Mouse (Mus musculus) neural tube, embryonic 11.5 days (tissue): ENCODE measurements around the gene Pole3. TPM values are rescaled to one million over a fixed set of nuclear protein-coding genes. Genes with fewer than 3 reads are reported as not detected.

Experiments used
- ATAC-seq: fragments of 200-750 bp; cut with Nextera tagmentation; 2 replicates; pipeline ENCODE4 v1.8.0; 2017; ENCODE audit warnings: moderate number of reproducible peaks, mild to moderate bottlenecking, moderate TSS enrichment, moderate library complexity; ENCODE audit not compliant: insufficient read depth, low FRiP score, low TSS enrichment
- DNase-seq: peaks from one replicate; pipeline ENCODE4 v3.0.0-alpha.2; 2015; ENCODE audit warnings: low spot score
- H3K27ac ChIP-seq: fragments of 300-500 bp; sonication (generic); 2 replicates; pipeline ENCODE4 v1.5.1; 2014; ENCODE audit warnings: low read depth, mild to moderate bottlenecking, low read length
- H3K27me3 ChIP-seq: fragments of 300-500 bp; sonication (generic); 2 replicates; pipeline ENCODE4 v1.6.1; 2014; ENCODE audit warnings: mild to moderate bottlenecking, low read length, mixed read lengths; ENCODE audit not compliant: control insufficient read depth, insufficient read depth
- H3K36me3 ChIP-seq: fragments of 300-500 bp; sonication (generic); 2 replicates; pipeline ENCODE4 v1.6.1; 2014; ENCODE audit warnings: mild to moderate bottlenecking, low read length, moderate library complexity, mixed read lengths; ENCODE audit not compliant: control insufficient read depth, insufficient read depth
- H3K4me1 ChIP-seq: fragments of 300-500 bp; sonication (generic); 2 replicates; pipeline ENCODE4 v1.6.1; 2014; ENCODE audit warnings: low read length, mixed read lengths; ENCODE audit not compliant: control insufficient read depth, insufficient read depth
- H3K4me2 ChIP-seq: fragments of 300-500 bp; sonication (generic); 2 replicates; pipeline ENCODE4 v1.6.1; 2014; ENCODE audit warnings: low read depth, mild to moderate bottlenecking, moderate library complexity
- H3K4me3 ChIP-seq: fragments of 300-500 bp; sonication (generic); 2 replicates; pipeline ENCODE4 v1.5.1; 2014; ENCODE audit warnings: low read depth, low read length
- H3K9ac ChIP-seq: fragments of 300-500 bp; sonication (generic); 2 replicates; pipeline ENCODE4 v1.6.1; 2014; ENCODE audit warnings: mild to moderate bottlenecking, low read length
- H3K9me3 ChIP-seq: fragments of 300-500 bp; sonication (generic); 2 replicates; pipeline ENCODE4 v1.6.1; 2016; ENCODE audit warnings: low read length; ENCODE audit not compliant: control insufficient read depth
- WGBS: fragments of 180-500 bp; shearing (Covaris S2); extraction: QIAGEN DNeasy Blood & Tissue Kit; methylation state at CpG from one replicate; pipeline ENCODE4 v1.1.7; 2014; 5-methylcytosine and 5-hydroxymethylcytosine counted together
- polyA plus RNA-seq: library from polyadenylated mRNA; unstranded; fragments of >200 nt; fragmentation: Nextera tagmentation; extraction: Ambion mirVana; gene quantifications from 2 replicates; pipeline ENCODE4 v1.2.1, GENCODE M21; 2014

Gene Pole3
- polyA plus RNA-seq, 1 experiment from 2014 or later, result 108 TPM

DNA sequence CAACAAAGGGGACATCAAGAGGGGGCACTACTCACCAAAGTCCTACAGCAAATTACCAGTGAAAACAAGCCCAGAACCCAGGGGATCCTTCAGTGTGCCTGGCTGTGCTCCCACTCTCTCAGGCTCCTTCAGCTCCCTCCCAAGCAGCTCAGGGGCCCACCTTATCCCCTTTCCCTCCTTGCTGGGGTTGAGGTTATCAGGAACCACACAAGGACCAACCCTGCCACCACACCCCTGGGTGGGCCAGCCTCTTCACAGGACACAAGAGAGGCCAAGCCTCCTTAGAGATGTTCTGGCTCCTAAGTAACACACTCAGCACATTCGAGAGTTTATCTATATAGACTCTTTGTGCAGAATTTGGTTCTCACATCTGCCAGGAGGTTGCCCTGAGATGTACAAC is 8.3 kb downstream of the Pole3 start:
- no peak overlapping the region for H3K4me3 ChIP-seq
- ATAC-seq (no peak), DNase-seq (no peak)
- peaks cover 4% of the 10 kb centered on the region for H3K36me3 ChIP-seq
- H3K27me3 ChIP-seq, result no peaks in the 10 kb centered on the region
- peaks cover 12% of the 10 kb centered on the region for H3K4me1 ChIP-seq
- no peaks in the 10 kb centered on the region for H3K9me3 ChIP-seq
- 0 out of 2 replicates have a peak overlapping the region, but pooled peaks have one; percentile 27 for H3K27ac ChIP-seq
- H3K4me2 ChIP-seq, result no peak overlapping the region
- 76% methylated on average over 1 of the region's 1 CpGs for WGBS
- H3K9ac ChIP-seq, result no peak overlapping the region

DNA sequence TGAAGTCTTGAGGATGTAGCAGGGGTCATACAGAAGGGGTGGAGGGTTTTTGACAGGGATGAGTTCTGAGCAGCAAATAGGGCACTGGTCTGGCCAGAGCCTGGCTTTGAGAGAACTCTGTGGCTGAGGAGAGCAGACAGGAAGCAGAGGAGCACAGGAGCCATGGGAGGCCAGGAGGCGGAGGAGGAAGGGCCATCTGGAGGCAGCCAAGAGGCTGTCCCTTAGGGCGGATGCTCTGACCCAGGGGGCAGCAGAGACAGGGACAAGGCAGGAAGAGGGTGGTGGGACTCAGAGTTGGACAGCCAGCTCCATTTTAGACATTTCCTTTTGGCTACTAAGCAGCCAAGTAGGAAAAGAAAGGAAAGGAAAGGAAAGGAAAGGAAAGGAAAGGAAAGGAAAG is 8.8 kb downstream of the Pole3 start:
- H3K27ac ChIP-seq, result no peak overlapping the region
- H3K9me3 ChIP-seq, result no peaks in the 10 kb centered on the region
- no peak for DNase-seq
- WGBS, result 37% methylated on average over 2 of the region's 2 CpGs
- H3K9ac ChIP-seq, result no peak overlapping the region
- no peak overlapping the region for H3K4me2 ChIP-seq
- H3K4me1 ChIP-seq, result peaks cover 12% of the 10 kb centered on the region
- H3K36me3 ChIP-seq, result peaks cover 9% of the 10 kb centered on the region
- no peaks in the 10 kb centered on the region for H3K27me3 ChIP-seq
- ATAC-seq, result no peak
- H3K4me3 ChIP-seq, result no peak overlapping the region

DNA sequence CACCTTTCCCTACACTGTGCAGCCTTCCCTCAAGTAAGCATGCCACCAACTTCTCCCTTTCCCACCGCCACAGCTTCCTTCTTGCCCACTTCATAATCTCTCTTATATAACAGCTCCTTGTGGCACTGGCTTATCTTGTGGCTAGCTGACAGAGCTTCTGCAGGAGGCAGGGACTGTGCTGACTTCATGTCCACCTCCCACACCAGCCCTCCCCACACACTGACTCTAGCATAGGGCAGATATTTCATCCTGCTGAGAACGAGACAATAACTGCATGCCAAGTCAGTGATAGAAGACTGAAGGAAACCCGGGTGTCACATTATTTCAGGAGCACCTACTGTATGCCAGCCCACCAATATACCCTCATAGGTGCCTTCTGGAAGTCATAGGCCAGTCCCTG is 9.4 kb downstream of the Pole3 start:
- ATAC-seq (no peak), DNase-seq (no peak)
- no peak overlapping the region; the same call in 1 of the 2 replicates for H3K9ac ChIP-seq
- no peak overlapping the region for H3K4me2 ChIP-seq
- H3K36me3 ChIP-seq, result peaks cover 9% of the 10 kb centered on the region
- no peaks in the 10 kb centered on the region for H3K27me3 ChIP-seq
- no peak overlapping the region for H3K4me3 ChIP-seq
- peaks cover 12% of the 10 kb centered on the region for H3K4me1 ChIP-seq
- no peaks in the 10 kb centered on the region for H3K9me3 ChIP-seq
- no peak overlapping the region for H3K27ac ChIP-seq
- WGBS, result 84% methylated on average over 3 of the region's 3 CpGs

DNA sequence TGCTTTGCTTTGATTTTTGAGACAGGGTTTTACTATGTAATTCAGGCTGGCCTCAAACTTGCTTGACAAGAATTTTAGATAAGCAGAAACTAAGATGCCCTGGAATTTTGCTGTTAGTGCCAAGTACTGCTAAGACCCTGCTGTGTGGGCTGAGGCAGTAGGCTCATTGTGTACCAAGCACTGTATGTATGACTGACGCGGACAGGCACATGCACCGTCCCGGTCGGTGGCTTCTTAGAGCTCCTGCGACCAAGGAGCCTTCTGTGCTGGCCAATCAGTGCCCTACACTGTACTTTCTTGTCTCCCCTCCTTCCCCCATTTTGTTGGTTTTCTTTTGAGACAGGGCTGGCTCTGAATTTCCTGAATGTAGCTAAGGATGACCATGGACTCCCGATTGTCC is 9.9 kb downstream of the Pole3 start:
- no peaks in the 10 kb centered on the region for H3K9me3 ChIP-seq
- H3K4me1 ChIP-seq, result peaks cover 12% of the 10 kb centered on the region
- no peak overlapping the region for H3K27ac ChIP-seq
- H3K9ac ChIP-seq, result no peak overlapping the region
- H3K27me3 ChIP-seq, result no peaks in the 10 kb centered on the region
- DNase-seq, result no peak
- no peak overlapping the region for H3K4me3 ChIP-seq
- 87% methylated on average over 7 of the region's 7 CpGs for WGBS
- no peak overlapping the region for H3K4me2 ChIP-seq
- peaks cover 9% of the 10 kb centered on the region for H3K36me3 ChIP-seq
- ATAC-seq, result no peak

GRCm38 (mm10) chr4:62513998-62514506 is 10.8 kb downstream of the Pole3 start:
- no peaks in the 10 kb centered on the region for H3K9me3 ChIP-seq
- no peak for ATAC-seq
- peaks cover 12% of the 10 kb centered on the region for H3K36me3 ChIP-seq
- no peak overlapping the region for H3K4me3 ChIP-seq
- DNase-seq, result no peak
- no peaks in the 10 kb centered on the region for H3K27me3 ChIP-seq
- no peak overlapping the region for H3K9ac ChIP-seq
- H3K4me2 ChIP-seq, result no peak overlapping the region
- no peak overlapping the region for H3K27ac ChIP-seq
- H3K4me1 ChIP-seq, result peaks cover 9% of the 10 kb centered on the region
- 60% methylated on average over 11 of the region's 11 CpGs for WGBS

- Histone ChIP-seq H3K36me3 (peaks cover 16% of the 10 kb centered on the region), H3K27me3 (no peaks in the 10 kb centered on the region), H3K4me2 (no peak overlapping the region), H3K4me3 (no peak overlapping the region), H3K27ac (no peak overlapping the region), H3K9ac (no peak overlapping the region), H3K4me1 (no peaks in the 10 kb centered on the region), H3K9me3 (no peaks in the 10 kb centered on the region)
- WGBS, result 91% methylated on average over 11 of the region's 11 CpGs
- no peak for DNase-seq
- ATAC-seq, result no peak
These were observed 14.9 kb downstream of the Pole3 start for GRCm38 (mm10) chr4:62509946-62510345.

DNA sequence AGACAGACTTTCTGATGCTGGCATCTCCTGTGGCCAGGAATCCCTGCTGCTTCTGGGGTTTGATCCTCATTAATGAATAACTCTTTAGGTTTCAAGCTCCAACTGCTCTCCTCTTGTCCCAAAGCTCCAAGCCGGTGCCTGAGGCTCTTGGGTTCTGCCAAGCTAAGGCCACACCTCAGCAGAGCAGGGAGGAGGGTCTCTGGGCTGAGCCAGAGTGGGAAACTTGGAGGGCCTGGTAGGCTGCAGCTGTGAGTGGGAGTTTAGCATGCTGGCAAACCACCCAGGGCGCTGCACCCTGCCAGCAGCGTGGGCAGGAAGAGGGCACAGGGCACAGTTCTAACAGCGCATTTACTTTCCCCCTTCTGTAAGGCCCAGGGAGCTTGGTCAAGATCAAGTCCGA is 16.0 kb downstream of the Pole3 start:
- Histone ChIP-seq H3K27ac (no peak overlapping the region), H3K4me3 (no peak overlapping the region), H3K36me3 (peaks cover 16% of the 10 kb centered on the region), H3K27me3 (no peaks in the 10 kb centered on the region), H3K4me1 (no peaks in the 10 kb centered on the region), H3K4me2 (no peak overlapping the region), H3K9me3 (no peaks in the 10 kb centered on the region), H3K9ac (no peak overlapping the region)
- ATAC-seq (no peak), DNase-seq (no peak)
- WGBS, result 91% methylated on average over 5 of the region's 5 CpGs

GRCm38 (mm10) chr4:62506798-62507197 is 18.1 kb downstream of the Pole3 start:
- no peaks in the 10 kb centered on the region for H3K4me1 ChIP-seq
- DNase-seq, result no peak
- WGBS, result 68% methylated on average over 2 of the region's 2 CpGs
- no peak for ATAC-seq
- H3K9me3 ChIP-seq, result no peaks in the 10 kb centered on the region
- no peak overlapping the region for H3K4me3 ChIP-seq
- H3K27ac ChIP-seq, result no peak overlapping the region
- H3K27me3 ChIP-seq, result no peaks in the 10 kb centered on the region
- H3K4me2 ChIP-seq, result no peak overlapping the region
- H3K36me3 ChIP-seq, result peaks cover 13% of the 10 kb centered on the region
- H3K9ac ChIP-seq, result no peak overlapping the region

- Histone ChIP-seq H3K27me3 (no peaks in the 10 kb centered on the region), H3K9ac (no peak overlapping the region), H3K4me2 (no peak overlapping the region), H3K27ac (no peak overlapping the region), H3K4me1 (peaks cover 3% of the 10 kb centered on the region; the same call in 1 of the 2 replicates), H3K36me3 (peaks cover 7% of the 10 kb centered on the region; the same call in 1 of the 2 replicates), H3K9me3 (no peaks in the 10 kb centered on the region), H3K4me3 (no peak overlapping the region)
- WGBS, result 75% methylated on average over 3 of the region's 3 CpGs
- no peak for ATAC-seq
- no peak for DNase-seq
These were observed 18.9 kb downstream of the Pole3 start for GRCm38 (mm10) chr4:62505991-62506390.
